Mouse (Mus musculus): ENCODE measurements around the gene Ap1b1. TPM values are rescaled to one million over a fixed set of nuclear protein-coding genes. Genes with fewer than 3 reads are reported as not detected.

Ap1b1 gene
- polyA plus RNA-seq, 1 experiment from 2014 or later, result 63.5 TPM

DNA sequence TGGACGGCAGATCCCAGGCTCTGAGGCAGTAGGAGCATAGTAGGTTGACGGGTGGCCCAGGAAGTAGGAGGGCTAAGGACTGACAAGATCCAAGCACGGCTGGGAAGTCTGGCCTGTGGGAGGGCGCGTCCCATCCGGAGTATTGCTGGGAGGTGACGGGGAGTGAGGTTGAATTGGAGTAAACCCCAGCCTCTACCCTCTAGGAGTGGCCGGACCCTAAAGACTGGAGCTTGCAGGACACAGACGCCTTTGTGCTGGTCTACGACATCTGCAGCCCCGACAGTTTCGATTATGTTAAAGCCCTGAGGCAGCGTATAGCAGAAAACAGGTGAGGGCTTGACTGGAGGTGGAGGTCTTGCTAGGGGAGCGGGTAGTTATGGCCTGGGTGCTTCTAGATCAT lies 72.6 kb downstream of the Ap1b1 start:
- no peak for ATAC-seq
- no peak overlapping the region for H3K9ac ChIP-seq
- H3K4me3 ChIP-seq (replicated peaks), result no peak overlapping the region
- peaks cover 52% of the 10 kb centered on the region for H3K4me1 ChIP-seq (replicated peaks)
- H3K9me3 ChIP-seq, result no peaks in the 10 kb centered on the region
- no peaks in the 10 kb centered on the region for H3K36me3 ChIP-seq
- H3K27me3 ChIP-seq (replicated peaks), result peaks cover 66% of the 10 kb centered on the region
- H3K4me2 ChIP-seq (replicated peaks), result no peak overlapping the region
- WGBS, result 30% methylated on average over 14 of the region's 14 CpGs
- H3K27ac ChIP-seq, result no peak overlapping the region

DNA sequence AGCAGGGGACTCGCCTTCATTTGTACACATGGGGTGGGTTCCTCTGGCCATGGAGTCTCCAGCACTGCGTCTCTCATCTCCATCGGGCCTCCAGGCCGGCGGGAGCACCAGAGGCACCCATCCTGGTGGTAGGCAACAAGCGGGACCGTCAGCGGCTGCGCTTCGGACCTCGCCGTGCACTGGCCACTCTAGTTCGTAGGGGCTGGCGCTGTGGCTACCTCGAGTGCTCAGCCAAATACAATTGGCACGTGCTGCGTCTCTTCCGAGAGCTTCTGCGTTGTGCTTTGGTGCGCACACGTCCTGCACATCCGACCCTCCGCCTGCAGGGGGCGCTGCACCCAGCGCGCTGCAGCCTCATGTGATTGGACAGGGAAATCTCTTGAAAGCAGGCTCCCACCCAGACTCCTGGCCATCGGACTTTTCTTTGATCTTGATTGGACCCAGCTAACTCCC lies 73.1 kb downstream of the Ap1b1 start:
- no peak for ATAC-seq
- H3K4me1 ChIP-seq (replicated peaks), result peaks cover 57% of the 10 kb centered on the region
- no peak overlapping the region for H3K4me3 ChIP-seq (replicated peaks)
- no peak overlapping the region for H3K9ac ChIP-seq
- H3K36me3 ChIP-seq, result no peaks in the 10 kb centered on the region
- WGBS, result 22% methylated on average over 27 of the region's 27 CpGs
- peaks cover 66% of the 10 kb centered on the region for H3K27me3 ChIP-seq (replicated peaks)
- no peak overlapping the region for H3K4me2 ChIP-seq (replicated peaks)
- no peak overlapping the region for H3K27ac ChIP-seq
- no peaks in the 10 kb centered on the region for H3K9me3 ChIP-seq

GRCm38 (mm10) chr11:5060756-5061412 lies 74.3 kb downstream of the Ap1b1 start:
- 69% methylated on average over 28 of the region's 28 CpGs for WGBS
- Histone ChIP-seq H3K9ac (no peak overlapping the region; the same call in 1 of the 2 replicates), H3K4me3 (replicated peaks) (peak overlapping the region; percentile 38), H3K4me1 (replicated peaks) (peaks cover 57% of the 10 kb centered on the region), H3K4me2 (replicated peaks) (peak overlapping the region; percentile 88), H3K27ac (no peak overlapping the region), H3K36me3 (no peaks in the 10 kb centered on the region), H3K27me3 (replicated peaks) (peaks cover 62% of the 10 kb centered on the region), H3K9me3 (no peaks in the 10 kb centered on the region)
- no peak for ATAC-seq

- Histone ChIP-seq H3K9me3 (no peaks in the 10 kb centered on the region), H3K9ac (peak overlapping the region; percentile 42), H3K27ac (0 out of 2 replicates have a peak overlapping the region, but pooled peaks have one; percentile 14), H3K4me2 (replicated peaks) (peak overlapping the region; percentile 88), H3K4me3 (replicated peaks) (peak overlapping the region; percentile 38), H3K4me1 (replicated peaks) (peaks cover 51% of the 10 kb centered on the region), H3K36me3 (no peaks in the 10 kb centered on the region), H3K27me3 (replicated peaks) (peaks cover 55% of the 10 kb centered on the region)
- WGBS, result 5% methylated on average over 62 of the region's 62 CpGs
- peak; percentile 75 for ATAC-seq
Measured at GRCm38 (mm10) chr11:5061413-5062139, 75.0 kb downstream of the Ap1b1 start.

GRCm38 (mm10) chr11:5062326-5062725 lies 75.7 kb downstream of the Ap1b1 start:
- H3K4me2 ChIP-seq (replicated peaks), result peak overlapping the region; percentile 88
- H3K9me3 ChIP-seq, result no peaks in the 10 kb centered on the region
- no peaks in the 10 kb centered on the region for H3K36me3 ChIP-seq
- H3K27me3 ChIP-seq (replicated peaks), result peaks cover 48% of the 10 kb centered on the region
- peaks cover 51% of the 10 kb centered on the region for H3K4me1 ChIP-seq (replicated peaks)
- 30% methylated on average over 13 of the region's 13 CpGs for WGBS
- H3K27ac ChIP-seq, result 0 out of 2 replicates have a peak overlapping the region, but pooled peaks have one; percentile 22
- peak overlapping the region; percentile 24; the same call in 1 of the 2 replicates for H3K9ac ChIP-seq
- H3K4me3 ChIP-seq (replicated peaks), result peak overlapping the region; percentile 38
- ATAC-seq, result no peak; the same call in 1 of the 2 replicates

DNA sequence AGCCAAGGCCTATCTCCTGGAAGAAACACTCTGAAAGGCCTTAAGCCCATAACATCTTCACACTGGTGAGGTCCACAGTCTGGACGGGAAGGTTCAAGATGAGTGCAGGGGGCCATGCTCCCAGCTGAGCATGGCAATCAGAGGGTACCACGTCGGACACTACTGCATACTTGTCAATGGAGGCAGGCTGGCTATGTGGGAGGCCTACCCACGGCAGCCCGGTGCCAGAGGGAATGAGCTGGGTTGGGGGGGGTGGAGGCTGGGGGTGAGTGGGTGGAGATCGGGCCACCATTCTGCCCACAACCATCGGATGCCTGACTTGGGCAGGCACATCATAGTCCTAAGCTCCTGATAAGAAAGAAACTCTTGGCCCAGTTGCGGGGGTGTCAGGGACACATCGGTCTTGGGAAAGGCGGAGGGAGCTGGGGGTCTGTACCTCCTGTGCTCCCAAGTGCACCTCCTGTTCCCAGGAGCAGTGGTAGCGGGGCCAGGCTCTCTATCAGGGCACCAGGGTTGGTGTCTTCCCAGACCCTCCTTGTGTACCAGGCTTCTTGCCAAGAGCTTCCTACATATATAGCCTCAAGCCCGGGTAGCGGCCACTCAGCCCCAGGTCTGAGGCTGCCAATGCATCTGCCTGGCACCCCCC lies 76.4 kb downstream of the Ap1b1 start:
- H3K27me3 ChIP-seq (replicated peaks), result peaks cover 41% of the 10 kb centered on the region
- H3K4me2 ChIP-seq (replicated peaks), result peak overlapping the region; percentile 95; the same call in 1 of the 2 replicates
- WGBS, result 74% methylated on average over 13 of the region's 13 CpGs
- no peaks in the 10 kb centered on the region for H3K9me3 ChIP-seq
- no peak overlapping the region for H3K27ac ChIP-seq
- H3K4me3 ChIP-seq (replicated peaks), result no peak overlapping the region
- ATAC-seq, result no peak
- peaks cover 46% of the 10 kb centered on the region for H3K4me1 ChIP-seq (replicated peaks)
- H3K36me3 ChIP-seq, result peaks cover 2% of the 10 kb centered on the region; the same call in 1 of the 2 replicates
- no peak overlapping the region for H3K9ac ChIP-seq

DNA sequence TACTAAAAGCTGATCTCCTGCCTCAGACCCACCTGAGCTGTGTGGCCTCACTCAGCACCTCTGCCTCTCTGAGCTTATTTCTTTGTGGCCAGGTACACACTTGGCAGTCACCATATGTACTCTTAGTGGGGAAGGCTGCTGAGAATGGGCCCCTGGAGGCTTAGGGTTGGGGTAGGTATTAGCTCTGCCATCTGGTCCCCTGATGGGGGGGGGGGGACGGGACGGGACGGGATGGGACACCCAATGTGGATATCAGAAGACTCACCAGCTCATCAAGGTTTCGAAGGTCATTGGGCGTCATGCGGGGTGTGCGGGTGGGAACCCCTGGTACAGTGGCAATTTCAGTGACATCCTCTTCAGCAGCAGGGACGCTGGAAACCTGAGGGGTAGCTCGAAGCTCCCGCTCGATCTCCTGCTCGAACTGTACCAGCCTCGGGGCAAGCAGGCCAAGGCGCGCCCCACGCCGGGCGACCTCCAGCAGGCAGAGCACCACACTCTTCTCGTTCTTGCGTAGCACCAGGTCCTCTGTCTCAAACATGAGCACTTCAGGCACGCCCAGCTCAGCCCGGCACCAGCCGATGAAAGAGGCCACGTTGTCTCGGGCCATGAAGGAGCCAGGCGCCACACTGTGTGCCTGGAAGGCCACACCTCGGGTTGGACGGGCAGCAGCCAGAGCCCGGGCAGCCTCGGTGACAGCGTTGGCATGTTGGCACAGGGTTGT lies 77.1 kb downstream of the Ap1b1 start:
- no peak for ATAC-seq
- peaks cover 9% of the 10 kb centered on the region for H3K36me3 ChIP-seq
- peak overlapping the region; percentile 76 for H3K4me3 ChIP-seq (replicated peaks)
- H3K9ac ChIP-seq, result peak overlapping the region; percentile 82; the same call in 1 of the 2 replicates
- no peaks in the 10 kb centered on the region for H3K9me3 ChIP-seq
- WGBS, result 62% methylated on average over 31 of the region's 31 CpGs
- peak overlapping the region; percentile 95 for H3K4me2 ChIP-seq (replicated peaks)
- peaks cover 41% of the 10 kb centered on the region for H3K4me1 ChIP-seq (replicated peaks)
- H3K27me3 ChIP-seq (replicated peaks), result peaks cover 36% of the 10 kb centered on the region
- no peak overlapping the region for H3K27ac ChIP-seq

- Histone ChIP-seq H3K36me3 (peaks cover 17% of the 10 kb centered on the region), H3K27ac (0 out of 2 replicates have a peak overlapping the region, but pooled peaks have one; percentile 14), H3K4me1 (replicated peaks) (peaks cover 36% of the 10 kb centered on the region), H3K9me3 (no peaks in the 10 kb centered on the region), H3K27me3 (replicated peaks) (peaks cover 28% of the 10 kb centered on the region), H3K9ac (peak overlapping the region; percentile 82), H3K4me3 (replicated peaks) (peak overlapping the region; percentile 76), H3K4me2 (replicated peaks) (peak overlapping the region; percentile 95)
- WGBS, result 19% methylated on average over 38 of the region's 38 CpGs
- ATAC-seq, result no peak
Measured at GRCm38 (mm10) chr11:5064282-5065055, 77.8 kb downstream of the Ap1b1 start.

DNA sequence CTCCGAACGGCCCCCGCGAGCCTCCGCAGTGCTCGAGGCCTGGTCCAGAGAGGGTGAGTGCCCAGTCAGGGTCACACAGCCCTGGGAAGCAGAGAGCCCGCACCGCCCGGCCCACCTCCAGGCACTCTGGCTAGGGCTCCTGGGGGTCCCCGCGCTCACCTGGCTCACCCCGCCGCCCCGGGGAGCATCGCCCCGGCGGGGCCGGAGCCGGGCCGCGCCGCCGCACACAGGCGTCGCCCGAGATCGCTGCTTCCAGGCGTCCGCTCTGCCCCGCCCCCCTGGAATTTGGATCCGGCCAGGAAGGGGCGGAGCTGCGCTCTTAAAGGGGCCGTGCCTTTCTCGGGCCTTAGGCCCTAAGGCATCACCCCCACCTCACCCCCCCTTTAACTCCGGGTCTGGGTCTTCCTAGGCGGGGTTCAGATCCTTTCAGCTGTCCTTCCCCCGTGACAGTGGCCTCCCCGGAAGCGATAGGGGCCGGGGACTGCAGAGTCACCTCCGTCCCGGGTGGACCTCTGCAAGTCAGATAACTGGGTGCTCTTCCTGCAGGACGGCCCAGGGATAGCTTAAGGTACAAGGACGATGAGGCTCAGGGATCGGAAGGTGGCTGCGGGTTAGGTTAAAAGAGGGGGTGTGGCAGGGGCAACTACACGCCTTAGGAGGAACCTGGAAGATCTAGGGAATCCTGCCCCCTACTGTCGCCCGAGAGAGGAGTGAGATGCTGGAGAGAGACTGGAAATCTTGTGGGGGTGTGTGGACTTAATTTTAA lies 78.6 kb downstream of the Ap1b1 start, which contains the start of gene Gas2l1:
TSS of gene Gas2l1 (minus strand) at position 272 of the 766 bp plus-strand sequence.
- no peaks in the 10 kb centered on the region for H3K9me3 ChIP-seq
- H3K27ac ChIP-seq, result peak within 1 kb of the TSS; percentile 74
- H3K9ac ChIP-seq, result peak within 1 kb of the TSS; percentile 82
- WGBS, result under 1% methylated on average over 50 of the region's 50 CpGs
- peak within 1 kb of the TSS; percentile 95 for H3K4me2 ChIP-seq (replicated peaks)
- H3K4me3 ChIP-seq (replicated peaks), result peak within 1 kb of the TSS; percentile 76
- peaks cover 21% of the 10 kb centered on the region for H3K27me3 ChIP-seq (replicated peaks)
- ATAC-seq, result peak; percentile 86
- peaks cover 36% of the 10 kb centered on the region for H3K4me1 ChIP-seq (replicated peaks)
- H3K36me3 ChIP-seq, result peaks cover 18% of the 10 kb centered on the region

DNA sequence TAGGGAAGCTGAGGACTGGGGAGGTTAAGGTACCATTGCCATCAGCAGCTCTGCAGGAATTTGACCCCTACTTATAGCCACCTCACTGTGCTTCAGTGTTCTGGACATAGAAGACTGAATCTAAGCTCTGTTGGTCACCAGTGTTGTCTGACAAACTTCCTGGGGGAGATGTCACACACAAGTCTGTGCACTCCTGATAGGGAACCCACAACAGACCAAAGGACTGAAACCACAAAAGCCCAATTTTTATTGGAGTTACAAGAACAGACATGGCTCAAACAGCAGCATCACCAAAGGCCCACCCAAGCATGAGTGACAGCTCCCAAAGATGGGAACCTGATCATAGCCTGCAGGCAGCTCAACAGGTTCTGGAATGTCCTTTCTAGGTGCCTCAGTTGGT lies 80.4 kb downstream of the Ap1b1 start:
- Histone ChIP-seq H3K36me3 (peaks cover 28% of the 10 kb centered on the region), H3K9me3 (no peaks in the 10 kb centered on the region), H3K27me3 (replicated peaks) (peaks cover 5% of the 10 kb centered on the region; the same call in 1 of the 2 replicates), H3K4me1 (replicated peaks) (peaks cover 23% of the 10 kb centered on the region), H3K4me3 (replicated peaks) (no peak overlapping the region), H3K27ac (no peak overlapping the region), H3K9ac (no peak overlapping the region), H3K4me2 (replicated peaks) (no peak overlapping the region)
- no peak for ATAC-seq

All from intestine, embryonic 15.5 days (tissue).